Mouse (Mus musculus) forebrain, embryonic 15.5 days (tissue): ENCODE measurements around the gene Flvcr2. TPM values are rescaled to one million over a fixed set of nuclear protein-coding genes. Genes with fewer than 3 reads are reported as not detected.

Source experiments
- ATAC-seq: fragments of 200-750 bp; cut with Nextera tagmentation; replicated peaks from 2 replicates; pipeline ENCODE4 v1.8.0; 2017; ENCODE audit warnings: mild to moderate bottlenecking, moderate TSS enrichment, moderate library complexity
- H3K27ac ChIP-seq: fragments of 300-500 bp; sonication (generic); replicated peaks from 2 replicates; pipeline ENCODE4 v1.5.1; 2015; ENCODE audit warnings: mild to moderate bottlenecking, inconsistent platforms
- H3K27me3 ChIP-seq: fragments of 300-500 bp; sonication (generic); 2 replicates; pipeline ENCODE4 v1.6.1; 2015; ENCODE audit warnings: inconsistent platforms
- H3K36me3 ChIP-seq: fragments of 300-500 bp; sonication (generic); 2 replicates; pipeline ENCODE4 v1.6.1; 2015; ENCODE audit warnings: mild to moderate bottlenecking, inconsistent platforms
- H3K4me1 ChIP-seq: fragments of 300-500 bp; sonication (generic); 2 replicates; pipeline ENCODE4 v1.6.1; 2015; ENCODE audit warnings: inconsistent platforms
- H3K4me2 ChIP-seq: fragments of 300-500 bp; sonication (generic); replicated peaks from 2 replicates; pipeline ENCODE4 v1.6.1; 2015; ENCODE audit warnings: mild to moderate bottlenecking, inconsistent platforms
- H3K4me3 ChIP-seq: fragments of 300-500 bp; sonication (generic); 2 replicates; pipeline ENCODE4 v1.5.1; 2015; ENCODE audit warnings: mild to moderate bottlenecking, inconsistent platforms
- H3K9ac ChIP-seq: fragments of 300-500 bp; sonication (generic); replicated peaks from 2 replicates; pipeline ENCODE4 v1.6.1; 2015; ENCODE audit warnings: mild to moderate bottlenecking, inconsistent platforms
- H3K9me3 ChIP-seq: fragments of 300-500 bp; sonication (generic); 2 replicates; pipeline ENCODE4 v1.6.1; 2016; ENCODE audit warnings: inconsistent platforms
- WGBS: fragments of 180-500 bp; shearing (Covaris S2); methylation state at CpG from one replicate; pipeline ENCODE4 v1.1.7; 2015; ENCODE audit warnings: mixed read lengths; 5-methylcytosine and 5-hydroxymethylcytosine counted together
- polyA plus RNA-seq: library from polyadenylated mRNA; unstranded; fragments of >200 nt; fragmentation: Nextera tagmentation; extraction: Ambion mirVana; gene quantifications from 2 replicates; pipeline ENCODE4 v1.2.1, GENCODE M21; 2015

Gene Flvcr2
- polyA plus RNA-seq, 1 experiment from 2014 or later, result 4.2 TPM

DNA sequence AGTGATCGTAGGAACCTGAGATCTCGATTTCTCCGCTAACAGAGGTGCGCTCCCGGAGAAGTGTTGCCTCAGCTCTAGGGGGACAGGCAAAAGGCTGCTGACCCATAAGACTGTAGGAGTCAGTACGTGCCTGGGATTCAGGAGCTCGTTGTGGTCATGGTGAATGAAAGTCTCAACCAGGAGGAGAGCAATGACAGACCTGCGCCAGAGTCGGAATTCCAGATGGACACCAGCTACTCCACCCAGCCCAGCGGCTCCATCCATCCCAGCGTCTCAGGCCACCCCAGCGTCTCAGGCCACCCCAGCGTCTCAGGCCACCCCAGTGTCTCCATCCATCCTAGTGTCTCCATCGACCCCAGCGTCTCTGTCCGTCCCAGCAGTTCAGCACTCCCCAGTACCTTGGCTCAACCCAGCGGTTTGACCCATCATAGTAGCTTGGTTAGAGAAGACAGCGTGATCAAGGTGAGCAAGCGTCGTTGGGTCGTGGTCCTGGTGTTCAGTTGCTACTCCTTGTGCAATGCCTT is 419 bp downstream of the Flvcr2 start:
- WGBS, result 25% methylated on average over 21 of the region's 21 CpGs
- H3K27ac ChIP-seq, result no peak overlapping the region
- H3K9me3 ChIP-seq, result no peaks in the 10 kb centered on the region
- H3K36me3 ChIP-seq, result no peaks in the 10 kb centered on the region
- peak overlapping the region; percentile 40 for H3K4me3 ChIP-seq
- H3K27me3 ChIP-seq, result peaks cover 3% of the 10 kb centered on the region; the same call in 1 of the 2 replicates
- peak overlapping the region; percentile 76 for H3K4me2 ChIP-seq
- peak overlapping the region; percentile 36 for H3K9ac ChIP-seq
- ATAC-seq, result no peak
- peaks cover 10% of the 10 kb centered on the region for H3K4me1 ChIP-seq

DNA sequence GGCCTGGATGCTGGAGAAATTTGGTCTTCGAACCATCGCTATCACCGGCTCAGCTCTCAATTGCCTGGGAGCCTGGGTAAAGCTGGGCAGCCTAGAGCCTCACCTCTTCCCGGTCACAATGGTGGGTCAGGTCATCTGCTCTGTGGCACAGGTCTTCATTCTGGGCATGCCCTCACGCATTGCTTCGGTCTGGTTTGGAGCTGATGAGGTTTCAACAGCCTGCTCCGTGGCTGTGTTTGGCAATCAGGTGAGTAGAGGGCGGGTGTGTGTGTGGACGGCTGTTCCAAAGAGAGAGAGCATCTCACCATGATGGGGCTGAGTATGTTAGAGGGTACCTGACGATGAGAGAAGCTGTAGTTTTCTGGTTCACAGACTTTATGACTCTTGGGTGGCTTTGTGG is 1.0 kb downstream of the Flvcr2 start:
- Histone ChIP-seq H3K4me3 (no peak overlapping the region), H3K4me2 (no peak overlapping the region), H3K27ac (no peak overlapping the region), H3K9ac (no peak overlapping the region), H3K9me3 (no peaks in the 10 kb centered on the region), H3K4me1 (peaks cover 10% of the 10 kb centered on the region), H3K36me3 (no peaks in the 10 kb centered on the region), H3K27me3 (peaks cover 3% of the 10 kb centered on the region; the same call in 1 of the 2 replicates)
- WGBS, result 87% methylated on average over 10 of the region's 10 CpGs
- no peak for ATAC-seq

DNA sequence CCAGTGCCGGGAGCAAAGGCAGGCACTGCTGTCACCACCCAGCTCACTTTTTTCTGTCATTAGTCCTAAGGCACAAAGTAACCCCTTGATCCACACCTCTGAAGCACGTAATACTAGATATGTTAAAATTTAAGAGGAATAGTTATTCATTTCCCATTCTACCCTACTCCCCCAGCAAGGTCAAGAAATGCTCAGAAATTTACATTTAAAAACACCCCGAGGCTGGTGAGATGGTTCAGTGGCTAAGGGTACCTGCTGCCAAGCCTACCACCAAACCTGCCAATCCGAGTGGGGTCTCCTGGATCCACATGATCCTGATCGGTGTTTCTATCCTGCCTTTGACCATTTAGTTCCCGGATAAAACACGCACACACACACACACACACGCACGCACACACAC is 3.5 kb downstream of the Flvcr2 start:
- H3K27me3 ChIP-seq, result peaks cover 3% of the 10 kb centered on the region; the same call in 1 of the 2 replicates
- no peak for ATAC-seq
- H3K27ac ChIP-seq, result no peak overlapping the region
- H3K36me3 ChIP-seq, result no peaks in the 10 kb centered on the region
- H3K4me2 ChIP-seq, result no peak overlapping the region
- whole genome bisulfite sequencing, result 87% methylated on average over 9 of the region's 9 CpGs
- no peak overlapping the region for H3K9ac ChIP-seq
- H3K4me3 ChIP-seq, result no peak overlapping the region
- peaks cover 10% of the 10 kb centered on the region for H3K4me1 ChIP-seq
- no peaks in the 10 kb centered on the region for H3K9me3 ChIP-seq

DNA sequence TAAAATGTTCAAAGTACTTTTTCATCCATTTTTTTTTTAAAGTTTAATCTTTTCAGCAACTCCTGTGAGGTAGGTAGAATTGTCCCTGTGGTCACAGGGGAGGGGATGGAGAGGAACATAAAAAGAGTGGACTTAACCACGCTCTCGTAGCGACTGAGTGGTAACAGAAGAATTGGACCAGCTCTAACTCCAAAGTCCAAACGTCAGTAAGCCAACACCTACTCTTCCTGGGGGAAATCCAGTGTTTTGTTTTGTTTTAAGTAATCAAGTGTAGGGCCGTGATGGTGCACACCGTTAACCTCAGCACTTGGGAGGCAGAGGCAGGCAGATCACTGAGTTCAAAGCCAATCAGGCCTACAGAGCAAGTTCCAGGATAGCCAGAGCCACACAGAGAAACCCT is 5.8 kb downstream of the Flvcr2 start:
- ATAC-seq, result no peak
- Histone ChIP-seq H3K36me3 (no peaks in the 10 kb centered on the region), H3K4me2 (no peak overlapping the region), H3K4me1 (no peaks in the 10 kb centered on the region), H3K4me3 (no peak overlapping the region), H3K27ac (no peak overlapping the region), H3K27me3 (peaks cover 3% of the 10 kb centered on the region; the same call in 1 of the 2 replicates), H3K9ac (no peak overlapping the region), H3K9me3 (no peaks in the 10 kb centered on the region)
- 90% methylated on average over 6 of the region's 6 CpGs for WGBS

DNA sequence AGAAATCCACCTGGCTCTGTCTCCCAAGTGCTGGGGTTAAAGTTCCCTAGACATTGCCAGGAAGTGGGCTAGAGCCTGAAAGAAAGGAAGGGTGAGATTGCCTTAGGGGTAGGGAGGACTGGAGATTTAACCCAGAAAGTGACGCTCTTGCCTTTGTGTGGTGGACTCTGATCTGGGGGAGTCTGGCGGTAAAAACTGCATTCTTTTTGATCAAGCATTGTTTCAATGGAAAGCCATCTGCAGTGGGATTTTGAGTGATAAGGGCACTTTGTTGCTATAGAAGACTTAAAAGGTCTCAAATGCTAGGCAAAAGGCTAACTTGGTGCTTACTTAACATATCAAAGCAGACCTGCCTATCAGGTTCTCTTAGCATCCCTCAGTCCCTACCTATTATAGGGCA is 6.9 kb downstream of the Flvcr2 start:
- Histone ChIP-seq H3K9me3 (no peaks in the 10 kb centered on the region), H3K4me1 (no peaks in the 10 kb centered on the region), H3K4me2 (no peak overlapping the region), H3K4me3 (no peak overlapping the region), H3K27ac (no peak overlapping the region), H3K36me3 (no peaks in the 10 kb centered on the region), H3K27me3 (no peaks in the 10 kb centered on the region), H3K9ac (no peak overlapping the region)
- WGBS, result 53% methylated on average over 2 of the region's 2 CpGs
- ATAC-seq, result no peak

DNA sequence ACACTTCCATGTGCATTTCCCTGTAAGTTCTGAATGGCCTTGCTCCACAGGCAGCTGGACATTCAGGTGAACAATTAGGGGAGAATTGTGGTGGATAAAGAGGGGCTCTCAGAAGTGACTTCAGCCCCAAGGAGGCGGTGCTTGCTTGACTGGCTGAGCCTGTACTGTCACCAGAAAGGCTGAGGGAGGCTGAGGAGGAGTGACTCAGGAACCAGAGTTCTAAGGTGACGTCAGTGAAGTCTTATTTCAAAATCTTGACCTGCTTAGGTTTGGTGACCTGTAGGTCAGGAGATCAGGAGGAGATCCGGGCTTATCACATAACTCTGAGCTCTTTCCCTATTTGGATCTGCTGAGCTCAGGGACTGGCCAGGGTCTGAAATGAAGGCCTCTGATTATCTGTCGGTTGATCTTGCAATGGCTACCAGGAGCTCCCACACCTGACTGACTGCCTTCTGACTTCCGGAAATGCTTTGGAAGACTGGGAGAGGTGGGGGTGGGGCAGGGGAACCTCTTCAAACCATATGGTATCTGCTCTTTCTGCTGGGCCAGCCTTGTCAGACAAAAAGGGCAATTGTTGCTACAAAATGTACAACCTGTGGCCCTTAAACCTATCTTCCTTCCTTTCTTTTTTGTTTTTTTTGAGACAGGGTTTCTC is 8.4 kb downstream of the Flvcr2 start:
- Histone ChIP-seq H3K36me3 (no peaks in the 10 kb centered on the region), H3K9me3 (no peaks in the 10 kb centered on the region), H3K9ac (no peak overlapping the region), H3K4me2 (no peak overlapping the region), H3K4me3 (no peak overlapping the region), H3K27me3 (no peaks in the 10 kb centered on the region), H3K4me1 (no peaks in the 10 kb centered on the region), H3K27ac (no peak overlapping the region)
- no peak for ATAC-seq
- WGBS, result 72% methylated on average over 5 of the region's 5 CpGs

DNA sequence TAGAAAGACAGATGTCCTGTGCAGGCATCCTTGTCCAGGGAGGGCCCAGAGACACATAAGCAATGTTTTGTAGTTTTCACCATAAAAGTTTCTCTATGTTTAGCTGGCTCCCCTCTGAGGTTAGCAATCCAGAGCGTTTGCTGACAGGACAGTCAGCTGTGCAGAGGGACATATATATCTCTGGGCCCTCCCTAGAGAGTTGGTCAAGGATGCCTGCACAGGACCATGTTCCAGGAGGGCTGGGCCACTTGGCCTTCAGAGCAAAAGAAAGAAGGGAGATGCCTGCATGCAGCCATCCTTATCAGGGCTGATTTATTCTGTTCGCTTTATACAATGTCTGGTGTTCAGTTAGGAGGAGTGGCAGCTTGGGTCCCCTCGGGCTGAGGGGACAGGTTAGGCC is 10.1 kb downstream of the Flvcr2 start:
- Histone ChIP-seq H3K4me1 (no peaks in the 10 kb centered on the region), H3K27me3 (no peaks in the 10 kb centered on the region), H3K4me3 (no peak overlapping the region), H3K9me3 (no peaks in the 10 kb centered on the region), H3K36me3 (no peaks in the 10 kb centered on the region), H3K9ac (no peak overlapping the region), H3K4me2 (no peak overlapping the region), H3K27ac (no peak overlapping the region)
- 93% methylated on average over 3 of the region's 3 CpGs for WGBS
- no peak for ATAC-seq

DNA sequence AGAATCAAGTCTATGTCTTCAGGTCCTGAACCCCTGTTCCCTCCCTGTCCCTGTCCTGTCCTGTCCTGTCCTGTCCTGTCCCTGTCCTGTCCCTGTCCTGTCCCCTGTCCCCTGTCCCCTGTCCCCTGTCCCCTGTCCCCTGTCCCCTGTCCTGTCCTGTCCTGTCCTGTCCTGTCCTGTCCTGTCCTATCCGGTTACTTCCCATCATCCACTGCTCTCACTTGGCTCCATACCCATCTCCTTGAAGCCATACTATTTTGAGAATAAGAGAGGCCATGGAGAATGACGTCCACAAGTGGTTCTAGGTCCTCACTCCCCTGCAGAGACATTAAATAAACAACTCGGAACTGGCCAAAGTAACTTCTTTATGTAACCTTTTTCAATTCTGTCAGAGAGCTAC is 10.7 kb downstream of the Flvcr2 start:
- Histone ChIP-seq H3K4me3 (no peak overlapping the region), H3K9me3 (no peaks in the 10 kb centered on the region), H3K27ac (no peak overlapping the region), H3K36me3 (no peaks in the 10 kb centered on the region), H3K4me2 (no peak overlapping the region), H3K9ac (no peak overlapping the region), H3K27me3 (no peaks in the 10 kb centered on the region), H3K4me1 (no peaks in the 10 kb centered on the region)
- 66% methylated on average over 3 of the region's 3 CpGs for WGBS
- ATAC-seq, result no peak

DNA sequence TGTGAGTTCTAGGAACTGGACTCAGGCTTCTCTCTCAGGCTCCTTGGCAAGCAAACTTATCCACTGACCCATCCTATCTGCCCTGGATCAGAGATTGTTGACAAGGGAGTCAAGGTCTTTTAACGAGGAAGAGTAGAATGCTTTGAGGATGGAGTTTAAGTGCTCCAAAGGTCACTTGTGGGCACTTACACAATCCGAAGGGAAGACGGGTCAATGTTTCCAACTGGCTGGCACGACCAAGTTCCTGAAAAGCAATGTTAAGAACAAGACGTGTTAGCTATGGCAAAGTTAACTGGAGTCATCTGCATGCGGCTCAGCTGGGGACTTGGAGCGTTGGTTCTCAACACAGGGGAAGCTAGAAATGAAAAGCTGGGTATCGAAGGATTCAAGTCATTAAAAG is 12.4 kb downstream of the Flvcr2 start:
- Histone ChIP-seq H3K9ac (no peak overlapping the region), H3K4me1 (no peaks in the 10 kb centered on the region), H3K9me3 (no peaks in the 10 kb centered on the region), H3K36me3 (no peaks in the 10 kb centered on the region), H3K27ac (no peak overlapping the region), H3K4me2 (no peak overlapping the region), H3K4me3 (no peak overlapping the region), H3K27me3 (no peaks in the 10 kb centered on the region)
- no peak for ATAC-seq
- WGBS, result 84% methylated on average over 8 of the region's 8 CpGs

DNA sequence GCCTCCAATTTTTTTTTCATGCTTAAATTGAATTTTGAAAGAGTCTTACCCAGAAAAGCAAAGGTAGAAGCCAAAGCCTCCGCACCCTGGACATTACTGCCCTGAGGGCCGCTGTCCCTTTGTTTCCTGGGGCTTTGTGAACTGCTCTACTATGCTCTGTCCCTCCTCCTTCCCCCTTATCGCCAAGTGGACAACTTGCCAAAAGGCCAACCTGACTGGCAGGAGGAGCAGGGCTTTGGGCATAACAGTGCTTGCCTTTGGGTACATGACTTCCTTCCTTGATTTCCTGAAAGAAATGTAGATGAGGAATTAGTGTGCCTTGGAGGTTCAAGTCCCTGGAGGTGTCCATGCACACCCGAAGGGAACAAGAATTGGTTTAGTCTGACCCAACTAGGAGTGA is 15.1 kb downstream of the Flvcr2 start:
- H3K27ac ChIP-seq, result no peak overlapping the region
- H3K4me3 ChIP-seq, result no peak overlapping the region
- WGBS, result 92% methylated on average over 4 of the region's 4 CpGs
- H3K4me2 ChIP-seq, result no peak overlapping the region
- H3K36me3 ChIP-seq, result no peaks in the 10 kb centered on the region
- no peak for ATAC-seq
- no peak overlapping the region for H3K9ac ChIP-seq
- H3K4me1 ChIP-seq, result no peaks in the 10 kb centered on the region
- no peaks in the 10 kb centered on the region for H3K9me3 ChIP-seq
- no peaks in the 10 kb centered on the region for H3K27me3 ChIP-seq

DNA sequence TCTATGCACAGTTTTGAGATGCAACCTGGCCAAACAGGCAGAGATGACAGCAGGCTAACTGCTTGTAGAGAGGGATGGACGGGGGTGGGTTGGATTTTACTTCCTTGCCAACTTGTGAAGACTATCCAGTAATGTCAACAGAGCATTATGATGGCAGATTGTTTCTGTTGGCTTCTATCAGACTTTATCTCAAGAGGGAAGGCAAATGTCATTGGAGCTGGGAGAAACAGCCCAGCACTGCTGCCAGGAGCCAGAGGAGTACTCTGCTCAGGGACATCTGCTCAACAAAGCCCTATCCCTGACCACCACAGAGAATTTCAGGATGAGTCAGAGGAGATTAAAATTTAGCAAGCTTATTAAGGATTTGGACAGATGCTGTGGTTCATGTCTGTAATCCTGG is 18.3 kb downstream of the Flvcr2 start:
- no peak overlapping the region for H3K4me2 ChIP-seq
- no peak overlapping the region for H3K9ac ChIP-seq
- no peaks in the 10 kb centered on the region for H3K36me3 ChIP-seq
- no peaks in the 10 kb centered on the region for H3K9me3 ChIP-seq
- no peak overlapping the region for H3K4me3 ChIP-seq
- no peak for ATAC-seq
- no peaks in the 10 kb centered on the region for H3K4me1 ChIP-seq
- no peaks in the 10 kb centered on the region for H3K27me3 ChIP-seq
- 74% methylated on average over 1 of the region's 1 CpGs for WGBS
- H3K27ac ChIP-seq, result no peak overlapping the region

DNA sequence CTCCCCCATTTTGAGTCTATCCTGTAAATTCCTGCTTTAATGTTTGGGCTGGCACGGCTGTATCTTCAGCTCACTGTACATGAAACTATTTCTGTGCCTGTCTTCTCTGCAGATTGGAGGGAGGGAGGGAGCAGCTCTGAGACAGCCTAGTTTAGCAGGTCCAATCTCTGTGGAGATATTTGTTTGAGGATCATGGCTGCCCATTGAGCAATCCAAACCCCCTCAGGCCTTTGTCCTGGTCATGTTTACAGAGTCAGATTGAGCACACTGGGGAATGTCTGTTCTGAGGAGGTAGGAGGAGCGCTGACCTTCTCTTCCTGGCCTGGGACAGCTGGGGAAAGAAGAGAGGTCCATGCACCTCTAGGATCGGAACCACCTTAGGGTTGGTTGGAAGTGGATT is 19.9 kb downstream of the Flvcr2 start:
- Histone ChIP-seq H3K4me2 (no peak overlapping the region), H3K36me3 (no peaks in the 10 kb centered on the region), H3K27ac (no peak overlapping the region), H3K4me3 (no peak overlapping the region), H3K9me3 (no peaks in the 10 kb centered on the region), H3K9ac (no peak overlapping the region), H3K4me1 (no peaks in the 10 kb centered on the region), H3K27me3 (no peaks in the 10 kb centered on the region)
- WGBS, result 96% methylated on average over 3 of the region's 3 CpGs
- ATAC-seq, result no peak

DNA sequence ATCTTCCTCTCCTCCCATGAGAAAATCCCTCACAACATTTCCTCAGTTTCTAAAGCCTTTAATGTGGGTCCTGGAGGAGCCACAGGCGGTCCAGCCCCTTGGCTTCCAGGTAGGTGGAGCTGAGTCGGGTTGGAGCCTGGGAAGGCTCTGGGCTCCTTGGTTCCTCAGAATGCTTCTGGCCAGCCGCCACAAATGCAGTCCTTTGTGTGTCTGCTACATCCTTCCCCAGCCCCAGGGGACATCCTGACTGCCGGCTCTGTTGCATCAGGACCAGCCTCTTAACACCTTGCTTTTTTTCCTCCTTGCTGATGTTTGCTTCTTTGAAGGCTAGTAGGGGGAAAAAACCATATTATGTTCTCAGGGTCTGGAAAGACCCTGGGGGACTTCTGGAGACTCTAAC is 21.4 kb downstream of the Flvcr2 start:
- no peak overlapping the region for H3K9ac ChIP-seq
- no peaks in the 10 kb centered on the region for H3K4me1 ChIP-seq
- no peak overlapping the region for H3K4me3 ChIP-seq
- no peak for ATAC-seq
- no peak overlapping the region for H3K27ac ChIP-seq
- no peak overlapping the region for H3K4me2 ChIP-seq
- 51% methylated on average over 4 of the region's 4 CpGs for WGBS
- no peaks in the 10 kb centered on the region for H3K27me3 ChIP-seq
- no peaks in the 10 kb centered on the region for H3K9me3 ChIP-seq
- no peaks in the 10 kb centered on the region for H3K36me3 ChIP-seq
